Mouse (Mus musculus): ENCODE results near the gene Hecw1. TPM values are rescaled to one million over a fixed set of nuclear protein-coding genes. Genes with fewer than 3 reads are reported as not detected.
"Not testable (repeated sequence)": the region's sequence is repeated elsewhere in the genome, so short reads cannot be mapped to it uniquely, and the experiment has no call there.

The Hecw1 gene
- polyA plus RNA-seq, 1 experiment: 21.3 TPM

GRCm38 (mm10) chr13:14413405-14413804 lies 109.6 kb downstream of the Hecw1 start:
- DNase-seq (ENCODE audit: extremely low spot score in 1 of 2, low spot score in 1 of 2): no peak

- DNase-seq (ENCODE audit: extremely low spot score in 1 of 2, low spot score in 1 of 2): no peak
Observed at GRCm38 (mm10) chr13:14374470-14374869, 148.6 kb downstream of the Hecw1 start.

GRCm38 (mm10) chr13:14365546-14365945 lies 157.5 kb downstream of the Hecw1 start:
- DNase-seq (ENCODE audit: extremely low spot score in 1 of 2, low spot score in 1 of 2): peak in 1 of 2 experiments; percentile 23

- DNase-seq (ENCODE audit: extremely low spot score in 1 of 2, low spot score in 1 of 2): no peak
Observed at GRCm38 (mm10) chr13:14327252-14327651, 195.8 kb downstream of the Hecw1 start.

- no peak for DNase-seq (ENCODE audit: extremely low spot score in 1 of 2, low spot score in 1 of 2)
Observed at GRCm38 (mm10) chr13:14306617-14307016, 216.4 kb downstream of the Hecw1 start.

- no peak for DNase-seq (ENCODE audit: extremely low spot score in 1 of 2, low spot score in 1 of 2)
Observed at GRCm38 (mm10) chr13:14304103-14304502, 218.9 kb downstream of the Hecw1 start.

- no peak for DNase-seq (ENCODE audit: extremely low spot score in 1 of 2, low spot score in 1 of 2)
Observed at GRCm38 (mm10) chr13:14302921-14303320, 220.1 kb downstream of the Hecw1 start.

GRCm38 (mm10) chr13:14290016-14290415 lies 233.0 kb downstream of the Hecw1 start:
- no peak for DNase-seq (ENCODE audit: extremely low spot score in 1 of 2, low spot score in 1 of 2)

GRCm38 (mm10) chr13:14271476-14271875 lies 251.6 kb downstream of the Hecw1 start:
- peak; percentile 24 to 52 for DNase-seq (ENCODE audit: extremely low spot score in 1 of 2, low spot score in 1 of 2)

GRCm38 (mm10) chr13:14260939-14261338 lies 262.1 kb downstream of the Hecw1 start:
- DNase-seq (ENCODE audit: extremely low spot score in 1 of 2, low spot score in 1 of 2): not testable (repeated sequence)

GRCm38 (mm10) chr13:14245946-14246345 lies 277.1 kb downstream of the Hecw1 start:
- DNase-seq (ENCODE audit: extremely low spot score in 1 of 2, low spot score in 1 of 2): no peak

GRCm38 (mm10) chr13:14179669-14180068 lies 343.4 kb downstream of the Hecw1 start:
- DNase-seq (ENCODE audit: extremely low spot score in 1 of 2, low spot score in 1 of 2): no peak

- DNase-seq (ENCODE audit: extremely low spot score in 1 of 2, low spot score in 1 of 2): no peak
Observed at GRCm38 (mm10) chr13:14177989-14178388, 345.0 kb downstream of the Hecw1 start.

Other genes with a start within 250 kb of the Hecw1 start
- 32.8 and 33.1 TPM in 2 replicates for gene Mrpl32, start 89.9 kb upstream of the Hecw1 start, polyA plus RNA-seq (2012; rRNA removed)
- 67.7 and 68.3 TPM in 2 replicates for gene Psma2, start 90.0 kb upstream of the Hecw1 start, polyA plus RNA-seq (2012; rRNA removed)
- gene AW209491, start 106.9 kb upstream of the Hecw1 start, polyA plus RNA-seq (2012; rRNA removed): 15.6 and 16.7 TPM in 2 replicates